Mouse (Mus musculus) small intestine, adult 10 weeks (tissue): ENCODE data around the gene Fkbp8. TPM values are rescaled to one million over a fixed set of nuclear protein-coding genes. Genes with fewer than 3 reads are reported as not detected.

Experiments used
- polyA plus RNA-seq: library from polyadenylated mRNA; stranded (reverse); fragments of 350-450 nt; fragmentation: Illumina TruSeq; extraction: RNeasy Lipid Tissue Mini Kit (QIAGEN cat#74804); gene quantifications from one replicate; pipeline ENCODE4 v1.2.3, GENCODE M21; 2014; ENCODE audit warnings: low replicate concordance

Gene Fkbp8
- polyA plus RNA-seq, result 3.3 TPM

GRCm38 (mm10) chr8:70527512-70528181, at the start of gene Fkbp8, which contains the start of gene Kxd1:
Gene Fkbp8, plus strand, starts transcription at chr8:70527724.
Gene Kxd1, minus strand, starts transcription at chr8:70527956.

GRCm38 (mm10) chr8:70486941-70487520, 40.5 kb upstream of the Fkbp8 start, which contains the start of gene Tmem59l:
Gene Tmem59l, minus strand, starts transcription at chr8:70487358.

GRCm38 (mm10) chr8:70492664-70493640, 34.6 kb upstream of the Fkbp8 start, which contains the start of gene Crlf1:
Gene Crlf1, plus strand, starts transcription at chr8:70493158.

GRCm38 (mm10) chr8:70506328-70507026, 21.0 kb upstream of the Fkbp8 start, which contains the start of gene Rex1bd:
Gene Rex1bd, minus strand, starts transcription at chr8:70506752.

GRCm38 (mm10) chr8:70510228-70510915, 17.2 kb upstream of the Fkbp8 start, which contains the start of gene Uba52:
Gene Uba52, minus strand, starts transcription at chr8:70510801.

GRCm38 (mm10) chr8:70539077-70539813, 11.7 kb downstream of the Fkbp8 start, which contains the start of gene Ell:
Gene Ell, plus strand, starts transcription at chr8:70539457.

Other genes with a start within 250 kb of the Fkbp8 start
- gene Homer3, start 244.9 kb upstream of the Fkbp8 start, polyA plus RNA-seq, result not detected
- 4.1 TPM for gene Ddx49, start 225.2 kb upstream of the Fkbp8 start, polyA plus RNA-seq
- 0.59 TPM for gene Cope, start 225.2 kb upstream of the Fkbp8 start, polyA plus RNA-seq
- gene Cers1, start 211.9 kb upstream of the Fkbp8 start, polyA plus RNA-seq, result not detected
- gene Gdf1, start 197.9 kb upstream of the Fkbp8 start, polyA plus RNA-seq, result not detected
- 2.2 TPM for gene Upf1, start 174.4 kb upstream of the Fkbp8 start, polyA plus RNA-seq
- gene Comp, start 154.2 kb upstream of the Fkbp8 start, polyA plus RNA-seq, result not detected
- gene Crtc1, start 88.1 kb upstream of the Fkbp8 start, polyA plus RNA-seq, result 1.2 TPM
- 0.67 TPM for gene Klhl26, start 50.8 kb upstream of the Fkbp8 start, polyA plus RNA-seq
- gene Tmem59l, start 40.4 kb upstream of the Fkbp8 start, polyA plus RNA-seq, result not detected
- not detected for gene Crlf1, start 34.6 kb upstream of the Fkbp8 start, polyA plus RNA-seq
- not detected for gene Rex1bd, start 21.0 kb upstream of the Fkbp8 start, polyA plus RNA-seq
- 2.6 TPM for gene Uba52, start 16.9 kb upstream of the Fkbp8 start, polyA plus RNA-seq
- 4.3 TPM for gene Kxd1, start 232 bp downstream of the Fkbp8 start, polyA plus RNA-seq
- 0.74 TPM for gene Ell, start 11.7 kb downstream of the Fkbp8 start, polyA plus RNA-seq
- gene Isyna1, start 66.6 kb downstream of the Fkbp8 start, polyA plus RNA-seq, result not detected
- not detected for gene Ssbp4, start 81.1 kb downstream of the Fkbp8 start, polyA plus RNA-seq
- gene Lrrc25, start 88.4 kb downstream of the Fkbp8 start, polyA plus RNA-seq, result not detected
- not detected for gene Gdf15, start 104.7 kb downstream of the Fkbp8 start, polyA plus RNA-seq
- gene Pgpep1, start 132.7 kb downstream of the Fkbp8 start, polyA plus RNA-seq, result 22.3 TPM
- gene Lsm4, start 145.5 kb downstream of the Fkbp8 start, polyA plus RNA-seq, result not detected
- 15.4 TPM for gene Jund, start 171.2 kb downstream of the Fkbp8 start, polyA plus RNA-seq
- not detected for gene Iqcn, start 175.7 kb downstream of the Fkbp8 start, polyA plus RNA-seq
- gene Gm3336, start 190.8 kb downstream of the Fkbp8 start, polyA plus RNA-seq, result 3.4 TPM
- not detected for gene Pde4c, start 196.0 kb downstream of the Fkbp8 start, polyA plus RNA-seq
- gene Rab3a, start 227.0 kb downstream of the Fkbp8 start, polyA plus RNA-seq, result 0.97 TPM
- 0.48 TPM for gene Mpv17l2, start 233.2 kb downstream of the Fkbp8 start, polyA plus RNA-seq
- gene Pik3r2, start 249.0 kb downstream of the Fkbp8 start, polyA plus RNA-seq, result 0.45 TPM